Mouse (Mus musculus) MEL (cell line): ENCODE data around the gene Ufm1. TPM values are rescaled to one million over a fixed set of nuclear protein-coding genes. Genes with fewer than 3 reads are reported as not detected.

Experiments
- DNase-seq: peaks from one replicate; pipeline ENCODE4 v3.0.0; 2011; ENCODE audit warnings: low read depth, low spot score
- H3K27ac ChIP-seq: 2 replicates; pipeline ENCODE4 v1.5.1; 2012; ENCODE audit warnings: low read depth, mild to moderate bottlenecking, control low read depth, low read length, moderate library complexity; ENCODE audit not compliant: control insufficient read depth
- H3K27me3 ChIP-seq, 2 experiments: fragments of 150-350 bp in 1 of 2; sonication (generic) in 1 of 2; 2 replicates each; pipeline ENCODE4 v1.6.1; 2012; ENCODE audit warnings: low read length in 2 of 2, mild to moderate bottlenecking in 2 of 2, improper control_type of control experiment in 1 of 2, moderate library complexity in 1 of 2; ENCODE audit not compliant: insufficient read depth in 2 of 2, control insufficient read depth in 1 of 2
- H3K36me3 ChIP-seq, 2 experiments: 2 replicates each; pipeline ENCODE4 v1.6.1; 2012 to 2014; ENCODE audit warnings: low read length in 2 of 2, improper control_type of control experiment in 1 of 2, inconsistent platforms in 1 of 2, mild to moderate bottlenecking in 1 of 2; ENCODE audit not compliant: insufficient read depth in 2 of 2, control insufficient read depth in 1 of 2
- H3K4me1 ChIP-seq, 2 experiments: fragments of 150-350 bp in 1 of 2; sonication (generic) in 1 of 2; 2 replicates each; pipeline ENCODE4 v1.6.1; 2012; ENCODE audit warnings: low read length in 2 of 2, improper control_type of control experiment in 1 of 2, mild to moderate bottlenecking in 1 of 2; ENCODE audit not compliant: insufficient read depth in 2 of 2, control insufficient read depth in 1 of 2
- H3K4me3 ChIP-seq, 2 experiments: fragments of 150-350 bp in 1 of 2; sonication (generic) in 1 of 2; 2 replicates each; pipeline ENCODE4 v1.5.1; 2012; ENCODE audit warnings: low read depth in 2 of 2, low read length in 2 of 2, mild to moderate bottlenecking in 2 of 2, moderate library complexity in 2 of 2, control low read depth in 1 of 2, improper control_type of control experiment in 1 of 2; ENCODE audit not compliant: control insufficient read depth in 1 of 2, insufficient read depth in 1 of 2
- H3K79me2 ChIP-seq: 2 replicates; pipeline ENCODE4 v1.6.1; 2012; ENCODE audit warnings: mild to moderate bottlenecking, low read length, moderate library complexity; ENCODE audit not compliant: control insufficient read depth, poor library complexity, insufficient read depth
- H3K9ac ChIP-seq: 2 replicates; pipeline ENCODE4 v1.6.1; 2012; ENCODE audit warnings: low read depth, mild to moderate bottlenecking, control low read depth, low read length, moderate library complexity; ENCODE audit not compliant: control insufficient read depth, poor library complexity, severe bottlenecking
- H3K9me3 ChIP-seq: fragments of 150-350 bp; sonication (generic); replicated peaks from 2 replicates; pipeline ENCODE4 v1.6.1; 2012; ENCODE audit warnings: mild to moderate bottlenecking, low read length, improper control_type of control experiment, moderate library complexity; ENCODE audit not compliant: insufficient read depth
- BHLHE40 ChIP-seq: IDR thresholded peaks from 2 replicates; pipeline ENCODE4 v1.6.1; 2012; ENCODE audit warnings: low read depth, mild to moderate bottlenecking, inconsistent platforms, low read length, improper control_type of control experiment, borderline replicate concordance
- CHD1 ChIP-seq: IDR thresholded peaks from 2 replicates; pipeline ENCODE4 v1.6.1; 2012; ENCODE audit warnings: low read depth, mild to moderate bottlenecking, inconsistent platforms, low read length, improper control_type of control experiment
- CHD2 ChIP-seq: IDR thresholded peaks from 2 replicates; pipeline ENCODE4 v1.6.1; 2011; ENCODE audit warnings: low read length, improper control_type of control experiment
- CTCF ChIP-seq, 3 experiments: IDR thresholded peaks in 2 of 3; conservative IDR thresholded peaks in 1 of 3; 2 replicates each; pipeline ENCODE4 v1.5.1; 2011 to 2012; ENCODE audit warnings: low read length in 3 of 3, low read depth in 2 of 3, mild to moderate bottlenecking in 2 of 3, improper control_type of control experiment in 1 of 3, inconsistent platforms in 1 of 3, mixed read lengths in 1 of 3, moderate library complexity in 1 of 3; ENCODE audit not compliant: control insufficient read depth in 1 of 3, insufficient read depth in 1 of 3, poor library complexity in 1 of 3, severe bottlenecking in 1 of 3
- E2F4 ChIP-seq: IDR thresholded peaks from 2 replicates; pipeline ENCODE4 v1.6.1; 2011; ENCODE audit warnings: low read depth, low read length, improper control_type of control experiment, borderline replicate concordance
- ELF1 ChIP-seq: IDR thresholded peaks from 2 replicates; pipeline ENCODE4 v1.6.1; 2014; ENCODE audit warnings: low read depth, mild to moderate bottlenecking, inconsistent platforms, low read length, improper control_type of control experiment, moderate library complexity
- EP300 ChIP-seq, 2 experiments: IDR thresholded peaks; 2 replicates each; pipeline ENCODE4 v1.6.1; 2011; ENCODE audit warnings: improper control_type of control experiment in 2 of 2, low read length in 2 of 2, low read depth in 1 of 2, mild to moderate bottlenecking in 1 of 2
- GABPA ChIP-seq: IDR thresholded peaks from 2 replicates; pipeline ENCODE4 v1.6.1; 2012; ENCODE audit warnings: low read depth, mild to moderate bottlenecking, inconsistent platforms, low read length, improper control_type of control experiment, moderate library complexity
- HCFC1 ChIP-seq: IDR thresholded peaks from 2 replicates; pipeline ENCODE4 v1.6.1; 2012; ENCODE audit warnings: low read depth, mild to moderate bottlenecking, inconsistent platforms, low read length, improper control_type of control experiment, moderate library complexity
- JUND ChIP-seq: IDR thresholded peaks from 2 replicates; pipeline ENCODE4 v1.6.1; 2011; ENCODE audit warnings: low read depth, mild to moderate bottlenecking, improper control_type of control experiment, low read length
- KAT2A ChIP-seq: conservative IDR thresholded peaks from 2 replicates; pipeline ENCODE4 v1.6.1; 2012; ENCODE audit warnings: low read depth, low read length, improper control_type of control experiment, inconsistent platforms
- MAFK ChIP-seq: IDR thresholded peaks from 2 replicates; pipeline ENCODE4 v1.6.1; 2011; ENCODE audit warnings: low read depth, mild to moderate bottlenecking, low read length, improper control_type of control experiment, borderline replicate concordance
- MAX ChIP-seq: IDR thresholded peaks from 2 replicates; pipeline ENCODE4 v1.6.1; 2011; ENCODE audit warnings: low read length, improper control_type of control experiment
- MAZ ChIP-seq: IDR thresholded peaks from 2 replicates; pipeline ENCODE4 v1.6.1; 2012; ENCODE audit warnings: low read depth, mild to moderate bottlenecking, inconsistent platforms, low read length, improper control_type of control experiment
- MEF2A ChIP-seq: IDR thresholded peaks from 2 replicates; pipeline ENCODE4 v1.6.1; 2014; ENCODE audit warnings: low read depth, mild to moderate bottlenecking, inconsistent platforms, low read length, improper control_type of control experiment; ENCODE audit not compliant: poor library complexity, insufficient replicate concordance, severe bottlenecking; ENCODE audit errors: extremely low read depth
- MXI1 ChIP-seq: IDR thresholded peaks from 2 replicates; pipeline ENCODE4 v1.6.1; 2011; ENCODE audit warnings: mild to moderate bottlenecking, low read depth, low read length, improper control_type of control experiment
- MYB ChIP-seq: IDR thresholded peaks from 2 replicates; pipeline ENCODE4 v1.6.1; 2011; ENCODE audit warnings: mild to moderate bottlenecking, low read depth, low read length, improper control_type of control experiment
- MYC ChIP-seq: IDR thresholded peaks from 2 replicates; pipeline ENCODE4 v1.6.1; 2011; ENCODE audit warnings: low read depth, mild to moderate bottlenecking, low read length, improper control_type of control experiment, moderate library complexity
- NELFE ChIP-seq: IDR thresholded peaks from 2 replicates; pipeline ENCODE4 v1.6.1; 2011; ENCODE audit warnings: low read depth, low read length, improper control_type of control experiment
- NRF1 ChIP-seq: IDR thresholded peaks from 2 replicates; pipeline ENCODE4 v1.6.1; 2014; ENCODE audit warnings: low read depth, mild to moderate bottlenecking, inconsistent platforms, low read length, improper control_type of control experiment, moderate library complexity; ENCODE audit not compliant: poor library complexity, insufficient read depth, severe bottlenecking
- POLR2A ChIP-seq, 2 experiments: IDR thresholded peaks; 2 replicates each; pipeline ENCODE4 v1.6.1; 2011 to 2012; ENCODE audit warnings: low read length in 2 of 2, mild to moderate bottlenecking in 2 of 2, control low read depth in 1 of 2, improper control_type of control experiment in 1 of 2, low read depth in 1 of 2, moderate library complexity in 1 of 2; ENCODE audit not compliant: control insufficient read depth in 1 of 2, insufficient read depth in 1 of 2, poor library complexity in 1 of 2
- POLR2AphosphoS2 ChIP-seq: IDR thresholded peaks from 2 replicates; pipeline ENCODE4 v1.6.1; 2011; ENCODE audit warnings: low read length, improper control_type of control experiment
- RAD21 ChIP-seq: IDR thresholded peaks from 2 replicates; pipeline ENCODE4 v1.6.1; 2011; ENCODE audit warnings: mild to moderate bottlenecking, low read depth, low read length, improper control_type of control experiment
- RCOR1 ChIP-seq: IDR thresholded peaks from 2 replicates; pipeline ENCODE4 v1.6.1; 2012; ENCODE audit warnings: low read depth, mild to moderate bottlenecking, inconsistent platforms, low read length, improper control_type of control experiment
- SIN3A ChIP-seq: IDR thresholded peaks from 2 replicates; pipeline ENCODE4 v1.6.1; 2012; ENCODE audit warnings: low read length, improper control_type of control experiment, inconsistent platforms
- SMC3 ChIP-seq: IDR thresholded peaks from 2 replicates; pipeline ENCODE4 v1.6.1; 2011; ENCODE audit warnings: low read depth, low read length, improper control_type of control experiment
- TAL1 ChIP-seq: IDR thresholded peaks from 2 replicates; pipeline ENCODE4 v1.6.1; 2012; ENCODE audit warnings: mild to moderate bottlenecking, inconsistent platforms, low read length, moderate library complexity, mixed read lengths
- TBP ChIP-seq: IDR thresholded peaks from 2 replicates; pipeline ENCODE4 v1.8.0; 2011; ENCODE audit warnings: low read depth, low read length, improper control_type of control experiment
- TCF12 ChIP-seq: IDR thresholded peaks from 2 replicates; pipeline ENCODE4 v1.6.1; 2014; ENCODE audit warnings: low read depth, mild to moderate bottlenecking, inconsistent platforms, low read length, improper control_type of control experiment, moderate library complexity
- UBTF ChIP-seq: IDR thresholded peaks from 2 replicates; pipeline ENCODE4 v1.6.1; 2012; ENCODE audit warnings: low read depth, mild to moderate bottlenecking, inconsistent platforms, low read length, improper control_type of control experiment, moderate library complexity, borderline replicate concordance; ENCODE audit not compliant: insufficient read depth
- USF1 ChIP-seq: IDR thresholded peaks from 2 replicates; pipeline ENCODE4 v1.6.1; 2014; ENCODE audit warnings: low read depth, mild to moderate bottlenecking, inconsistent platforms, low read length, improper control_type of control experiment, moderate library complexity
- USF2 ChIP-seq, 2 experiments: IDR thresholded peaks; 2 replicates each; pipeline ENCODE4 v1.6.1; 2011 to 2012; ENCODE audit warnings: improper control_type of control experiment in 2 of 2, low read length in 2 of 2, borderline replicate concordance in 1 of 2, inconsistent platforms in 1 of 2, low read depth in 1 of 2, mild to moderate bottlenecking in 1 of 2; ENCODE audit not compliant: insufficient read depth in 1 of 2
- ZC3H11A ChIP-seq: IDR thresholded peaks from 2 replicates; pipeline ENCODE4 v1.6.1; 2012; ENCODE audit warnings: low read depth, mild to moderate bottlenecking, inconsistent platforms, low read length, improper control_type of control experiment
- ZMIZ1 ChIP-seq: IDR thresholded peaks from 2 replicates; pipeline ENCODE4 v1.6.1; 2012; ENCODE audit warnings: low read depth, mild to moderate bottlenecking, inconsistent platforms, low read length, improper control_type of control experiment, moderate library complexity
- ZNF384 ChIP-seq: IDR thresholded peaks from 2 replicates; pipeline ENCODE4 v1.6.1; 2012; ENCODE audit warnings: low read depth, mild to moderate bottlenecking, inconsistent platforms, low read length, improper control_type of control experiment
- polyA plus RNA-seq, 2 experiments: library from polyadenylated mRNA; stranded (reverse) in 1 of 2; unstranded in 1 of 2; fragments of >175 nt in 1 of 2; fragments of >200 nt in 1 of 2; gene quantifications; 2 replicates each; pipeline versions ENCODE4 v1.2.1 to v1.2.4; 2012; ENCODE audit warnings: low replicate concordance in 2 of 2, low read depth in 1 of 2; ENCODE audit not compliant: insufficient read length in 2 of 2, insufficient read depth in 1 of 2, missing spikeins in 1 of 2
- total RNA-seq: library from RNA; depleted of rRNA; stranded (reverse); fragments of 300-350 nt; gene quantifications from 2 replicates; pipeline ENCODE4 v1.2.3, GENCODE M21; 2012; rRNA removed

Gene Ufm1
- total RNA-seq: 63.0 and 77.5 TPM in 2 replicates
- polyA plus RNA-seq: 10 to 100 TPM in 1 of 2 experiments, not detected in 1; 79.7 TPM

DNA sequence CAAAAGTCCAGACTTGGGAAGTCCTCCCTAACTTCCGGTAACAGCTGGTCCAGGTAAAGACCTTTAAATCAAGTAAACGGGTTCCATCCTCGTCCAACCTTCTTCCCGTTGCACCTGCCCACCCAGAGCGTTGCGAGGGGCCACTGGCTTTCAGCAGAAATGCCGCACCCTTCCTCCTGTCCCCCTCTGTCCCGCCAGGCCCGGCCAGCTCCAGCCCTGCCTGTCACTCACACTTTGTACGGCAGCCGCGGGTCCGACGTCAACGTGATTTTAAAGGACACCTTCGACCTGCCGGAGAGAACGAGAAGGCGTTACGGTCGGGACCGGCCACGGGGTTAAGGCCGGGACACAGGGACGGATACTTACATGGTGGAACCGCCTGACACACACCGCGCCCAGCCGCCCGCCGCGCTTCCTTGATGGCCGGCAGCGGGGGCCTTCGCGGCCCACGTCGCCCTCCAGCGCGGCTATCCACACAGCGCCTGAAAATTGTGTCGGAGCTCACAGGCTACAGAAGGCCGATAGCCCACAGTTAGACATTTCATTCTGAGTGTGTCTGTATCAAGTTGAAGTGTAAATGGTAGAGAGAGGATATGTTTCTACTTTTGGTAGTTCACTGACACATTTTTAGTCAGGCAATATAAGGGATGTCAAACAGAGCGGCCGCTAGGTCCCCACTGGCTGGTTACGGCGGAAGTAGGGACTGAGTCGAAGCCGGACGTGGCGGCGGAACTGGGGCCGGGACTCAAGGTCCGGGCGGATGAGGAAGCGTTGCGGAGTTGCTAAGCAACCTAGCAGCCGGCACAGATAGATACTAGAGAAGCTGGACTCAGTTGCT lies at the start of gene Ufm1:
Gene Ufm1, minus strand, starts transcription at position 448 of the 838 bp plus-strand sequence.
- Histone ChIP-seq H3K4me1 (no peaks in the 10 kb centered on the region; a peak in 1 of 4 replicates), H3K79me2 (peaks cover 11% of the 10 kb centered on the region), H3K27ac (peak within 1 kb of the TSS; percentile 76)
- TF ChIP-seq ZC3H11A: no peak
- no peak for TF ChIP-seq POLR2AphosphoS2
- TF ChIP-seq MAZ: no peak
- TF ChIP-seq NRF1: no peak
- no peak for TF ChIP-seq SMC3
- no peak for TF ChIP-seq UBTF
- TF ChIP-seq SIN3A: peak; percentile 92
- no peak for TF ChIP-seq CTCF (IDR thresholded peaks at IDR 0.05 in 2 of 3, conservative IDR thresholded peaks at IDR 0.05 in 1 of 3; ENCODE audit: control insufficient read depth in 1 of 3, insufficient read depth in 1 of 3, low read depth in 2 of 3, low read length in 3 of 3, poor library complexity in 1 of 3, severe bottlenecking in 1 of 3)
- TF ChIP-seq RCOR1: no peak
- TF ChIP-seq MYC: 0 out of 2 replicates have a peak, but pooled peaks have one; percentile 10
- TF ChIP-seq GABPA: no peak
- TF ChIP-seq CHD1: no peak
- no peak for TF ChIP-seq RAD21
- peak; percentile 29 for TF ChIP-seq NELFE
- TF ChIP-seq MEF2A: no peak
- TF ChIP-seq E2F4: no peak
- no peak for TF ChIP-seq USF1
- no peak for TF ChIP-seq JUND
- TF ChIP-seq MAFK: no peak
- TF ChIP-seq HCFC1: peak; percentile 93
- no peak for TF ChIP-seq ZMIZ1
- no peak for TF ChIP-seq TCF12
- no peak for TF ChIP-seq ZNF384
- TF ChIP-seq EP300 (IDR thresholded peaks at IDR 0.05; ENCODE audit: low read depth in 1 of 2, low read length in 2 of 2): no peak
- TF ChIP-seq MYB: no peak
- TF ChIP-seq MAX: peak; percentile 100
- no peak for TF ChIP-seq CHD2
- peak; percentile 24; the same call in 1 of the 2 replicates for TF ChIP-seq TAL1
- no peak for TF ChIP-seq BHLHE40
- 0 out of 2 replicates have a peak, but pooled peaks have one; percentile 53 for TF ChIP-seq TBP
- peak in 1 of 2 experiments; percentile 48; a peak in 1 of 4 replicates for TF ChIP-seq POLR2A (IDR thresholded peaks at IDR 0.05; ENCODE audit: control insufficient read depth in 1 of 2, insufficient read depth in 1 of 2, low read depth in 1 of 2, low read length in 2 of 2, poor library complexity in 1 of 2)
- TF ChIP-seq ELF1: peak; percentile 92
- no peak for TF ChIP-seq USF2 (IDR thresholded peaks at IDR 0.05; ENCODE audit: borderline replicate concordance in 1 of 2, insufficient read depth in 1 of 2, low read depth in 1 of 2, low read length in 2 of 2)
- TF ChIP-seq MXI1: peak; percentile 72; the same call in 1 of the 2 replicates
- TF ChIP-seq KAT2A: peak; percentile 77; the same call in 1 of the 2 replicates

More for the DNA sequence above, at the start of gene Ufm1:
- H3K36me3 ChIP-seq: peaks cover 4 to 11% of the 10 kb centered on the region in 2 experiments
- no peaks in the 10 kb centered on the region for H3K9me3 ChIP-seq
- H3K27me3 ChIP-seq: no peaks in the 10 kb centered on the region
- peak within 1 kb of the TSS; percentile 70 to 93 for H3K4me3 ChIP-seq
- peak; percentile 97 for DNase-seq
- peak within 1 kb of the TSS; percentile 85 for H3K9ac ChIP-seq
